Mouse (Mus musculus) ES-E14 (cell line): ENCODE data around the gene Slc25a45.

Experiments used
- CHD2 ChIP-seq: IDR thresholded peaks from 2 replicates; pipeline ENCODE4 v1.6.1; 2014; ENCODE audit warnings: mild to moderate bottlenecking, low read depth, low read length, inconsistent platforms
- MAFK ChIP-seq: IDR thresholded peaks from 2 replicates; pipeline ENCODE4 v1.6.1; 2014; ENCODE audit warnings: mild to moderate bottlenecking, low read depth, low read length, inconsistent platforms; ENCODE audit not compliant: insufficient read depth
- ZC3H11A ChIP-seq: IDR thresholded peaks from 2 replicates; pipeline ENCODE4 v1.6.1; 2012; ENCODE audit warnings: low read depth, mild to moderate bottlenecking, inconsistent platforms, low read length, borderline replicate concordance
- ZNF384 ChIP-seq: IDR thresholded peaks from 2 replicates; pipeline ENCODE4 v1.6.1; 2012; ENCODE audit warnings: low read depth, low read length, inconsistent platforms

- TF ChIP-seq MAFK (no peak), ZNF384 (no peak), ZC3H11A (no peak), CHD2 (no peak)
Observed at GRCm38 (mm10) chr19:5841999-5842784, 35.4 kb upstream of the Slc25a45 start.
